Mouse (Mus musculus): Measurements from ENCODE around the gene H2afv.

- TF ChIP-seq CTCF (IDR thresholded peaks at IDR 0.05; ENCODE audit: low read depth, low read length) (no peak), POLR2A (IDR thresholded peaks at IDR 0.05; ENCODE audit: borderline replicate concordance, low read depth, low read length) (no peak)
Observed at GRCm38 (mm10) chr11:6407162-6407621, 37.1 kb downstream of the H2afv start.

All from bone marrow macrophage, adult 2 months (primary cell).